Mouse (Mus musculus): ENCODE results near the gene Teddm1b.
"Not testable (repeated sequence)": the region's sequence is repeated elsewhere in the genome, so short reads cannot be mapped to it uniquely, and the experiment has no call there.

Teddm1b gene

GRCm38 (mm10) chr1:153874045-153874444 is at the start of gene Teddm1b:
Gene Teddm1b, plus strand, starts transcription at chr1:153874345.
- DNase-seq (ENCODE audit: low read depth in 2 of 2, low spot score in 2 of 2), result no peak

- DNase-seq (ENCODE audit: low read depth in 2 of 2, low spot score in 2 of 2), result no peak
Measured at GRCm38 (mm10) chr1:153830746-153831145, 43.4 kb upstream of the Teddm1b start.

GRCm38 (mm10) chr1:153836036-153836435 is 38.1 kb upstream of the Teddm1b start:
- no peak for DNase-seq (ENCODE audit: low read depth in 2 of 2, low spot score in 2 of 2)

DNA sequence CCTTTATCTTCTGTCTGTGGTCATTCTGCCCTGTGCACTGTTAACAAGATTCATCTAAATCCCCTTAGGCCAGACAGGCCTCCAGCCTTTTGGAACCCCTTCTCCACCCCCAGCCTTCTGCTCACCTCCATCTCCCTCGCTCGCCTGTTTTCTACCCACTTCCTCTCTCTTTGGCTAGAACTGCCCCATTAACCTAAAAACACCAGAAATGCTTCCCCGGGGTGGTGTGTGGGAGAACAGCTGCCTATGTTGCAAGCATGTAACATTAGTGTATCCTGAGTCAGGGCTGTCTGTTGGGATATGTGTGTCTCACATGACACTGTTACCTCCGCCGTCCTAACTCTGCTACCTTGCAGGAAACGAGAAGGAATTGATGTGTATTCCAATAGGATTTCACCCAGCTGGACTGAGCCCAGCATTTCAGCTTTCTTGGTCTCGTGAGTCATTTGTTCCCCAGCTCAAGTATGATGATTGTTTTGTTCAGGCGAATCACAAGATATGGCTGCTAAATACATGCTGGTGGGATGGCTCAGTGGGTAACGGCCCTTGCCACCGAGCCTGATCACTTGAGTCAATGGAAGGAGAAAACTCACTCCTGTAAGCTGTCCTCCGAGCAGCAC is 31.9 kb upstream of the Teddm1b start:
- peak in 1 of 2 experiments; percentile 12 for DNase-seq (ENCODE audit: low read depth in 2 of 2, low spot score in 2 of 2)

DNA sequence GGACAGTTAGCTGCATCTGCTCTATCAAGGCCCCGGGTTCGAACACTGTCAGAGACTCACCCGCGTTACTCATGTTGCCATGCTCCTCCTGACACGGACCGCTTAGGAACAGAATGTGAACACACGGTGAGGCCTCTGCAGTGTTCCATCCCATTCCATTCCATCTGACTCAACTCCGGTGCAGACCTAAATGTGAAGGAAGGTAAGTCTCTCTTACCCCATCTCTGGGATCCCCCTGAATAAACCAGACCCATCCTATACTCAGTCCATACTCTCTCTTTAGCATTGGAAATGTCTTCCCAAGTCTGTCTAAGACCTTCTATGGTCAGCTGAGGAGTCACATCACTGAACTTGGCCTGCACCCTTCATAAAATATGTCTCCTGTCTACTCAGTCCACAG is 30.1 kb upstream of the Teddm1b start, which contains the start of gene Rgsl1:
Gene Rgsl1, minus strand, starts transcription at position 101 of the 400 bp plus-strand sequence.
- no peak for DNase-seq (ENCODE audit: low read depth in 2 of 2, low spot score in 2 of 2)

- no peak for DNase-seq (ENCODE audit: low read depth in 2 of 2, low spot score in 2 of 2)
Measured at GRCm38 (mm10) chr1:153846420-153846819, 27.7 kb upstream of the Teddm1b start.

- peak; percentile 20 to 32 for DNase-seq (ENCODE audit: low read depth in 2 of 2, low spot score in 2 of 2)
Measured at GRCm38 (mm10) chr1:153846867-153847266, 27.3 kb upstream of the Teddm1b start.

DNA sequence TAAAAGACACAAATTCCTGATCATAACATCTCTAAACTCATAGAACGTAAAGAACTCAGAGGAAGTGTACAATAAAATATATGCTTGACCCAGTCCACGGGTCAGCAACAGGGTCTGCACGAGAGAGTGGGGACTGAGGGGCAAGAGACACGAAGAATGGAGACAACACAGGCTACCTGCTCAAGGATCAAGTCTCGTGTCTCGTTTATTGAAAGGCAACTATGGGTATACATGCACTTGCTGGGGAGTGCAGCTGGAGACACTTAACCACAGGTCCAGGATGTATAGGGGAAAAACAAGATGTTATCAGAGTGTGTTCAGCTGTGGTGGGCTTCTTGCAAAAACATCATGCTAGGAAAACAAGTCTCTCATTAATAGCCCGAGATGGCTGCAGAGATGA is 21.4 kb upstream of the Teddm1b start:
- DNase-seq (ENCODE audit: low read depth in 2 of 2, low spot score in 2 of 2), result not testable (repeated sequence)

DNA sequence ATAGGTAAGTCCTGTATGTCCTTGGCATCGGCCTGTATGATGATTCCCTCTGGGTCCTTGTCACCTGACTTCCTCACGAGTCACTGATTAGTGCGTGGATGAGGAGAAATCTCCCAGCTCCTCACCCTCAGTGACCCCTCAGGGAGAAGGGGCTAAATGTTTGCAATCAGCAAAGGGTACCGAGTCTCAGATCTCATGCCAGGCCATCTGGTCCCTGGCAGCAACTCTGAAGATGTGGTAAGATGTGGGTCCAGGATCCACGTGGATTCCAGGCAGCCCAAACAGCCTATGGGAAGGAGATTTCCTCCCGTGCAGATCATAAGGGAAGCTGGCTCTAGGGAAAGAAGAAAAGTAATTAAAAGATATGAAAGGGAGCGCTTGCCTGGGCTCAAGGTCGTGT is 18.2 kb upstream of the Teddm1b start:
- no peak for DNase-seq (ENCODE audit: low read depth in 2 of 2, low spot score in 2 of 2)

GRCm38 (mm10) chr1:153880391-153880790 is 6.2 kb downstream of the Teddm1b start:
- DNase-seq (ENCODE audit: low read depth in 2 of 2, low spot score in 2 of 2), result not testable (repeated sequence)

GRCm38 (mm10) chr1:153886024-153886633 is 12.0 kb downstream of the Teddm1b start:
- DNase-seq (ENCODE audit: low read depth in 2 of 2, low spot score in 2 of 2), result no peak

- no peak for DNase-seq (ENCODE audit: low read depth in 2 of 2, low spot score in 2 of 2)
Measured at GRCm38 (mm10) chr1:153890121-153890520, 16.0 kb downstream of the Teddm1b start.

DNA sequence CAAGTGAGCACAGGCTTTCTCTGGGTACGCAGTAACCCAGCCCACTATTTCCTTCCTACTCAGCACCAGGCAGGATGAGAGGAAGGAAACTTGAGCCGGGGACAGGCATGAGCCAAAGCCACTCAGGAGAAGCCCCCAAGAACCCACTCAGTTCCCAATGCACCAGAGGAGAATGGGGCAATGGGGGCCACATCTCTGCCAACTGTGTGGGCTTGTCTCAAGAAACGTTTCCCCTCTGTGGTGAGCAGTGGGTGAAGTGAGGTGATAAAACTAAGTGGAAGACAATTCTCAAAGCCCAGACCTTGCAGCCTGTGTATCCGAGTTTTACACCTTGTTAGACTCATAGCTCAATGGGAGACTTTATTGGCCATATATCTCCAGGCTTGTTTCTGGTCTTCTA is 17.3 kb downstream of the Teddm1b start, which contains the start of gene Teddm1a:
Gene Teddm1a, plus strand, starts transcription at position 301 of the 400 bp plus-strand sequence.
- no peak for DNase-seq (ENCODE audit: low read depth in 2 of 2, low spot score in 2 of 2)

- no peak for DNase-seq (ENCODE audit: low read depth in 2 of 2, low spot score in 2 of 2)
Measured at GRCm38 (mm10) chr1:153893746-153894145, 19.6 kb downstream of the Teddm1b start.

- DNase-seq (ENCODE audit: low read depth in 2 of 2, low spot score in 2 of 2), result no peak
Measured at GRCm38 (mm10) chr1:153894201-153894893, 20.2 kb downstream of the Teddm1b start.

DNA sequence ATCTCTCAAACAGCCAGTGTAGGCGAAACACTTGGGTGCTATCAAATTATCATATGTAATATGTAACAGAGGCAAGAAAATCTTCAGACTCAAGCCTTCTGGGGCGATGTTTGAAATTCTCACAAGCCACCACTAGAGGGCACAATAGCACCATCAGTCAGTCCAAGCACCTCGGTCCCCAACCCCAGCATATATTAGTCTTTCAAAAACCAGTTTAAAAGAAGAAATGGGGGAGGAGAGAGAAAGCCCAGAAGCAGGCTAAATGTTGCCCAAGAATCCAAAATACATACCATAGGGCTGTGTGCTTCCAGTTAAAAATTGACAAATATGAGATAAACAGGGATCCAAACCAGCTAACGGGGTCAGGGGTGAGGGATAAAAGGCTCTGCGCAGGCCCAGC is 20.8 kb downstream of the Teddm1b start:
- peak; percentile 63 to 69 for DNase-seq (ENCODE audit: low read depth in 2 of 2, low spot score in 2 of 2)

GRCm38 (mm10) chr1:153897196-153897595 is 23.1 kb downstream of the Teddm1b start:
- no peak for DNase-seq (ENCODE audit: low read depth in 2 of 2, low spot score in 2 of 2)

DNA sequence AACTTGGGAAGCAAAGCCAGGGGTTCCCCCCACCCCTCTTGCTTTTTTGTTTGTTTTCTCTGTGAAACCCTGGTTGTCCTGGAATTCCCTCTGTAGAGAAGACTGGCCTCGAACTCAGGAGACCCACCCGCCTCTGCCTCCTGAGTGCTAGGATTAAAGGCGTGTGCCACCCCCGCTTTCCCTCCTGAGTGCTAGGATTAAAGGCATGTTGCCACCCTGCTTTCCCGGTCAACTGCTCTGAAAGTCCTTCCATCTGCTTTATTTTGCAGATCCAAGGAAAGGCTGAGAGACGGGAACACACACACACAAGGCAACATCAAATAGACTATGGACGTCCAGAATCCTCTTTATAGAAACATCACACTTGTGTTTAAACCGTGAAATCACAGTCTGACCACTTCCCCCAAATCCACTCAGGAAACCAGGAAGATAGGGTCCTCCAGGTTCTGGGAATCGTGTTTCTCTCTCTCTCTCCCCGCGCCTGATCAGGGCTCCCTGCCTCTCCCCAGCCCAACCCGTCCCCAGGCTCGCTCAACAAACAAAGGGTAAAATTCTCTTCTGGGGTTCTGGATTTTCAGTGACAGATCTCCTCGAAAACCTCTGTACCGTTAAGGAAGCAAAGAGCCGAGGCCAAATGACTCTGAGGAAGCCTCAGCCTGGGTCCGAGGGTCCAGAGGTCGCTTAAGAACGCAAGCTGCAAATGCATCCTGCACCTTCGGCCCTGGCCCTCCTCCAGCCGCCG is 25.0 kb downstream of the Teddm1b start:
- no peak for DNase-seq (ENCODE audit: low read depth in 2 of 2, low spot score in 2 of 2)

DNA sequence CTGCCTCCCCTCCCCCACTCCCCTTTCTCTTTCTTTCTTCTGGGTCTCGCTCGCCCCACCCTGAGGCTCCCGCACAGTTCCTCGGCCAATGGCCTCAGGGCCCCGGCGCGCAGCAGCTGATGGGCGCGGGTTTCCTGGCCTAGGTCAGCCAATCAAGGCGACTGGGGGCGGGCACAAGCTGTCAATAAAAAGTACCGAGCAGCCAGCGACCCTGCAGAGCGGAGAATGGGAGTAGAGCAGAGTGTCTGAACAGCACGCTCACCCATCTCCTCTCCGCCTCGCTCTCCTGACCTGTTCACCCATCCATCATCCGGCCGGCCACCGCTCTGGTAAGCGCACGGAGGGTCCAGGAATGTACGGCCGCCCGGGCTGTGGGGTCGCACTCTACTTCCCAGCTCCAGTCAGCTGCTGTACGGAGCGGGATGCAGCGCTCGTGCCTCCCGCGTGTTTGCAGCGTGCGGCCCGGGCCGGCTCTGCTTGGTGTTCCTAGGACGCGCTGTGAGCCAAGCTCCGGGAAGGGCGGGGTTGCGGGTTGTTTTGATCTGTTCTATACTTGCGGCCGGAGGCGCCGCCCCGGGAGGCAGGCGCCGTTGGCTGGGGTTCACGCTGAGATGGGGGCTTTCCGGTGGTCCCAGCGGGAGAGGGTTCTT is 25.7 kb downstream of the Teddm1b start, which contains the start of the genes Glul and Teddm2:
Gene Glul, plus strand, starts transcription at position 214 of the 650 bp plus-strand sequence.
Gene Teddm2, minus strand, starts transcription at position 498 of the 650 bp plus-strand sequence.
- peak; percentile 88 to 90 for DNase-seq (ENCODE audit: low read depth in 2 of 2, low spot score in 2 of 2)

GRCm38 (mm10) chr1:153900381-153900780 is 26.2 kb downstream of the Teddm1b start:
- peak in 1 of 2 experiments; percentile 10 for DNase-seq (ENCODE audit: low read depth in 2 of 2, low spot score in 2 of 2)
